Mouse (Mus musculus): ENCODE measurements around the gene Gm13271.
A peak's percentile ranks its signal among the peaks of the same experiment; 100 is the strongest.
"Not testable (repeated sequence)": the region's sequence is repeated elsewhere in the genome, so short reads cannot be mapped to it uniquely, and the experiment has no call there.

The Gm13271 gene

GRCm38 (mm10) chr4:88760431-88760830, 5.8 kb downstream of the Gm13271 start:
- DNase-seq (ENCODE audit: low spot score), result peak; percentile 74

DNA sequence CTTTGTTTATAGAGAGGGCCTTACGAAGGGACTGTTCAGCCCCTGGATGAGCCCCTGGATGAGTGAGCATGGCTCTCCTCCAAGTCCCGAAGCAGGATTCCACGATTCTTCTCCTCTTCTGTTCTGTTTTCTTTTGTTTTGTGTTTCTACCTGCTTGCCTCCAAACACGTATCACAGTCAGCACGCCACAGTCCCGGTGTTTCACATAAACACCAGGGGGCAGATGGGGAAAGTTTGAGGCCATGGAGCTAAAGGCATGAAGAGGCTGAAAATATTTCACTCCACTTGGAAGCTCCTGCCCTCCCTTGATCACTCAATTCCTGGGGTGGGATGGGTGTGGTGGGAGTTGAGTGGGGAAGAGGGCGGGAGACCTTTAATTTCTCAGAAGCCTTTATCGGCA, 7.1 kb downstream of the Gm13271 start:
- peak; percentile 86 for DNase-seq (ENCODE audit: low spot score)

DNA sequence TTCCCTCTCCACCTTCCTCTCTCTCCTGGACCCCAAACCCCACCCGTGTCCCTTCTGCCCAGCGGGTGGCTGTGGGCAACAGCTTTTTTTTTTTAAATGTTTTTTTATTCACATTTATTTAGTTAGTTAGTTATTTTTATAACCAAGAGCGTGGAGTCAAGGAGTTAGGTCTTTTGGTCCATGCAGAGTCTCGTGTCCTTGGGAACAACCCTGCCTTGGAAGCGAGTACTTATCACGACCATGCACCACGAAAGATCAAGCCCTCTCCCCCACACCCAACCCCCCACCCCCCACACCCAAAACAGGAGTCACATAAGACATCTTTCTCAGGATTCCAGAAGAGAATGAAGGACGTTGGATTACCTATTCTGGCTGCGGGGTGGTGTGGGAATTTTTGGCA, 7.7 kb downstream of the Gm13271 start:
- not testable (repeated sequence) for DNase-seq (ENCODE audit: low spot score)

DNA sequence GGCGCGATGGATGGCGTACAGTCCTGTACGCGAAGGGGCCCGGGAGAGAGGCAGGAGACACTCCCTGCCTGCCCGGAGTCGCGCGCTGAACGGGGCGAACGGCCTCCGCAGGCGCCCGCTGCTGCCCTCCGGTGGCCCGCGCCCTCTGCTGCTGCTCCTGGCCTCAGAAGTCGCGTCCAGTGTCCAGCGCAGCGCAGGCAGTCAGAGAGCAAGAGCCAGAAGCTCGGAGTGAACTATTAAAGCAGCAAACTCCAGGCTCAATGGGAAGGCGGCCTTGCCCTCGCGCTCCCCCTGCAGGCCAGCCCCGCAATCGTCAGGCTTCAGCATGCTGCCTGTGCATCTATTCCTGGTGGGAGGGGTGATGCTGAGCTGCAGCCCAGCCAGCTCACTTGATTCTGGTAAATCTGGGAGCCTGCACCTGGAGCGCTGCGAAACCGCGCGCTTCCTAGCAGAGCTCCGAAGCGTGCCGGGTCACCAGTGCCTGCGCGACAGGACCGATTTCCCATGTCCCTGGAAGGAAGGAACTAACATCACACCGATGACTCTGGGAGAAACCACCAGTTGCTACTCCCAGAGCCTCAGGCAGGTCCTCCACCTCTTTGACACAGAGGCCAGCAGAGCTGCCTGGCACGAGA, 8.8 kb downstream of the Gm13271 start:
- not testable (repeated sequence) for DNase-seq (ENCODE audit: low spot score)

GRCm38 (mm10) chr4:88773534-88773933, 18.9 kb downstream of the Gm13271 start, which contains the start of gene Gm13290:
Gene Gm13290 (plus strand): TSS chr4:88773834.
- not testable (repeated sequence) for DNase-seq (ENCODE audit: low spot score)

- DNase-seq (ENCODE audit: low spot score), result not testable (repeated sequence)
These were observed 22.0 kb downstream of the Gm13271 start, which contains the start of gene Gm13289 for GRCm38 (mm10) chr4:88776622-88777021. Gene Gm13289 (plus strand): TSS chr4:88776922.

GRCm38 (mm10) chr4:88779550-88779949, 24.9 kb downstream of the Gm13271 start, which contains the start of gene Gm13272:
Gene Gm13272 (plus strand): TSS chr4:88779850.
- not testable (repeated sequence) for DNase-seq (ENCODE audit: low spot score)

DNA sequence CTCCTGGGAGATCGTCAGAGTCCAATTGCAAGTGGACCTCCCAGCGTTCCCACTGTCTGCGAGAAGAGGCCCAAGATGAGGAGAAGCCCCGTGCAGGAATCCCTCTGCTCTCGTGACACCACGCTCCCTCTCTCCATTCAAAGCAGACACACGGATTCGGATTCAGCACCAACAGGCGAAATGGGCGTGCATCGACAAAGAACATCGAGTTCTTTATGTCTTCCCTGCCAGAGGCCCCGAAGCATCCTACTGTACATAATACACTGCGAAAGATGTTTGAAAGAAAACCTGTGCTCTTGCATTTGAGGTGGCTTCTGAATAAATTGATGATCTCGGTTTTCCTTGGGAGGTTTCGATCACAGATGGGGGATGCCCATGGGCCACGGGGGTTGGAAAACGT, 25.7 kb downstream of the Gm13271 start:
- not testable (repeated sequence) for DNase-seq (ENCODE audit: low spot score)

GRCm38 (mm10) chr4:88781831-88782230, 27.2 kb downstream of the Gm13271 start, which contains the start of gene Ifnz:
Gene Ifnz (plus strand): TSS chr4:88782131.
- not testable (repeated sequence) for DNase-seq (ENCODE audit: low spot score)

- DNase-seq (ENCODE audit: low spot score), result not testable (repeated sequence)
These were observed 27.7 kb downstream of the Gm13271 start for GRCm38 (mm10) chr4:88782335-88782734.

DNA sequence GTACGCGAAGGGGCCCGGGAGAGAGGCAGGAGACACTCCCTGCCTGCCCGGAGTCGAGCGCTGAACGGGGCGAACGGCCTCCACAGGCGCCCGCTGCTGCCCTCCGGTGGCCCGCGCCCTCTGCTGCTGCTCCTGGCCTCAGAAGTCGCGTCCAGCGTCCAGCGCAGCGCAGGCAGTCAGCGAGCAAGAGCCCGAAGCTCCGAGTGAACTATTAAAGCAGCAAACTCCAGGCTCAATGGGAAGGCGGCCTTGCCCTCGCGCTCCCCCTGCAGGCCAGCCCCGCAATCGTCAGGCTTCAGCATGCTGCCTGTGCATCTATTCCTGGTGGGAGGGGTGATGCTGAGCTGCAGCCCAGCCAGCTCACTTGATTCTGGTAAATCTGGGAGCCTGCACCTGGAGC, 30.7 kb downstream of the Gm13271 start, which contains the start of gene Gm13276:
Gm13276 (plus strand) TSS at position 301 of the 400 bp plus-strand sequence.
- DNase-seq (ENCODE audit: low spot score), result not testable (repeated sequence)

DNA sequence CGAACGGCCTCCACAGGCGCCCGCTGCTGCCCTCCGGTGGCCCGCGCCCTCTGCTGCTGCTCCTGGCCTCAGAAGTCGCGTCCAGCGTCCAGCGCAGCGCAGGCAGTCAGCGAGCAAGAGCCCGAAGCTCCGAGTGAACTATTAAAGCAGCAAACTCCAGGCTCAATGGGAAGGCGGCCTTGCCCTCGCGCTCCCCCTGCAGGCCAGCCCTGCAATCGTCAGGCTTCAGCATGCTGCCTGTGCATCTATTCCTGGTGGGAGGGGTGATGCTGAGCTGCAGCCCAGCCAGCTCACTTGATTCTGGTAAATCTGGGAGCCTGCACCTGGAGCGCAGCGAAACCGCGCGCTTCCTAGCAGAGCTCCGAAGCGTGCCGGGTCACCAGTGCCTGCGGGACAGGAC, 33.7 kb downstream of the Gm13271 start, which contains the start of gene Gm13277:
Gm13277 (plus strand) TSS at position 231 of the 400 bp plus-strand sequence.
- DNase-seq (ENCODE audit: low spot score), result peak; percentile 54

- not testable (repeated sequence) for DNase-seq (ENCODE audit: low spot score)
These were observed 36.6 kb downstream of the Gm13271 start, which contains the start of gene Gm13278 for GRCm38 (mm10) chr4:88791250-88791649. Gene Gm13278 (plus strand): TSS chr4:88791550.

GRCm38 (mm10) chr4:88793936-88794675, 39.4 kb downstream of the Gm13271 start, which contains the start of gene Gm13275:
Gene Gm13275 (plus strand): TSS chr4:88794487.
- peak; percentile 69 for DNase-seq (ENCODE audit: low spot score)

- not testable (repeated sequence) for DNase-seq (ENCODE audit: low spot score)
These were observed 42.4 kb downstream of the Gm13271 start, which contains the start of gene Gm13279 for GRCm38 (mm10) chr4:88797097-88797496. Gene Gm13279 (plus strand): TSS chr4:88797397.

DNA sequence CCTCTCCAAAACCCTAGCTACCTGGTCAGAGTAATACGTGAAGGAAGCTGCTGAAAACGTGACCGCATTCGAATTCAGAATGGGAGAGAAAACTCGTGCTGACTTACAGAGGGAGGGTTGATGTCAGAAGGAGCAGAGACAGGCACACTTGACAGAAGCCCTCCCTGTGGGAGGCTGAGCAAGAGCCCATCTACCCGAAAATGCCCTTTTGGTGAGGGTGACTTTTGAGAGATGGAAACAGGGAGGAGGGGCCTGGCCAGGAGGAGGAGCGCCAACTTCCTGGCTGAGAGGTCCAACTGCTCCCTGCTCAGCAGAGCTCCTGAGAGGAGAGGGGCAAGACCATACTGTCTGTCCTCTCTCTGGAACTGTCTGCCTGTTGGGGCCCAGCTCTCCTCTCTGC, 44.7 kb downstream of the Gm13271 start, which contains the start of gene Gm13285:
Gm13285 (plus strand) TSS at position 301 of the 400 bp plus-strand sequence.
- DNase-seq (ENCODE audit: low spot score), result not testable (repeated sequence)

GRCm38 (mm10) chr4:88802954-88803353, 48.3 kb downstream of the Gm13271 start, which contains the start of gene Gm13287:
Gene Gm13287 (plus strand): TSS chr4:88803254.
- not testable (repeated sequence) for DNase-seq (ENCODE audit: low spot score)
